Mouse (Mus musculus): ENCODE measurements around the gene Copg1.
A peak's percentile ranks its signal among the peaks of the same experiment; 100 is the strongest.

DNA sequence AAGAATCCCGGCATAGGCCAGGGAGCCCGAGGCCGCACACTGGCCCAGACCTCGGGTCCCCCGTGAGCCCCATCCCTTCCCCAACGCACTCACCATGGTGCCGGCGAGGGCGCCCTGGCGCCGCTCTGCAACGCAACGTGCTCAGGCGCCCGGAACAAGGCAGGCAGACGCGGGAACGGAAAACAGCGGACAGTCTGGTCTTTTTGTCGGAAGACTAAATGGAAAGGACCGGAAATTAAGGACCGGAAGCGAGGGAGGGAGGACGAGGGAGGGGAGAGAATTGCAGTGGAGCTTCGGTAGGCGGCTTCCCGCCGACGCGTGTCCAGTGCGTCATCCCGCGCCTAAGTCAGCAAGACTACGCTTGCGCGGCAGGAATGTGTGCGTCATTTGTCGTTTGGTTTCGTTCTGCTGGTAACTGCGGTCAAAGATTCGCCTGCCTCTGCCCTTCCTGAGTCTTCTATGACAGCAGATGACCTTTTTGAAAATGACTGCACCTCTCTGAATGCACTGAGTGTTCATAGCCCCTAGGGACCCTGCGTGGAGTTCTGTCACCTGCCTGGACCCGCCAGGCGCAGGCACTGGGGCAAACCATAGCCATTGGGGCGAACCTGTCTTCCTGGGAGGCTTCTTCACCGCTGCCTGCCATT lies 48.9 kb upstream of the Copg1 start, which contains the start of gene Isy1:
- TF ChIP-seq CTCF (IDR thresholded peaks at IDR 0.05; ENCODE audit: low read depth) (peak; percentile 44; the same call in 1 of the 2 replicates), EP300 (optimal IDR thresholded peaks at IDR 0.05) (no peak)
